Mouse (Mus musculus): ENCODE results near the gene Vipr1. TPM values are rescaled to one million over a fixed set of nuclear protein-coding genes. Genes with fewer than 3 reads are reported as not detected.

The Vipr1 gene
- polyA plus RNA-seq (2017; shearing (Covaris generic)), result 3.5 TPM

DNA sequence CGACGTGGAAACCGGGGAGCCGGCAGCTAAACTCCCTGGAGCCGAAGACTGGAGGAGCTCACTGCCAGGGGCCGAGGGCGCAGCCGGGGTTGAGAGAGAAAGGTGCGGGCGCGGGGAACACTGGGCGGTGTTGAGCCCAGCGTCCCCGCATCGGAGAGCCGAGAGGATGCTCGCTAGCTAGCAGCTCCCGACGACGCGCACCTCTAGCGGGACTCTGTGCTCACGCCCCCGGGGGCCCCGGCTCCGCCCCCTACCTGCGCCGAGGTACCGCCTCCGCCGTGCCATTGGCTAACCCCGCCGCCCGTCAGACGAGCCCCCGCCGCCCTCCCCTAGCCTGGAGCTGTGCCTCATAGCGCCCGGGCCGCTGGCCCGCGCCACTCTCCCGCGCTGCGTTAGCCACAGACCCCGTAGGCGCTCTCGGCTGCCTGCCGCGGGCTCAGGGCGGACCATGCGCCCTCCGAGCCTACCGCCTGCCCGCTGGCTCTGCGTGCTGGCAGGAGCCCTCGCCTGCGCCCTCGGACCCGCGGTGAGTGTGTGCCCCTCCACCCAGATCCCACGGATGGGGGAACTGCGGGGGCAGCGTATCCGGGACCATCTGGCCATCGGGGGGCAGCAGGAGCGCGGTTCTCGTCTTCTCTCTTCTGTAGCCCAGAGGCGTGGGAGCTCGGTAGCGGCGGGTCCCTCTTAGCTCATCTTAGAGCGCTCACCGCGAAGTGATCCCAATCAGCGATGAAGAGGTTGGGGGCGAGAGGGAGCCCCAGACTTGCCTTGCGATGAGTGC, at the start of gene Vipr1:
Vipr1 (plus strand) TSS at position 316 of the 781 bp plus-strand sequence.

DNA sequence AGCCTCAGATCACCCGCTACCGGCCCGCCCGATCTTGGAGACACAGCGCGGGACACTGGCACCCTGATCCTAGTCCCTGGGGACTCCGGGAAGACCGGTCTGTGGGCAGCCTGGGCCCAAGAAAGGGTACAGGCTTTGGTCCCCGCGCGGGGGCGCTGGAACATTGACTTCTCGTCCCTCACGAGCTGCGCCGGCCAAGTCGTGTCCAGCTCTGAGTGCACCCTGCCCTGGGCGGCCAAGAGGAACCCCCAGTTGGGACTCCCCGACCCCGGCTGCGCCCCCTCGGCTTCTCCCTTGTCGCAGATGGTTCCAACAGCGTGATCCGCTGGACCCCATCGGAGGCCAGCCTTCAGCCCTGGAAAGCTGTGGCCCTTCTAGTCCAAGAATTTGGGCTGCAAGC, 515 bp upstream of the Vipr1 start, which contains the start of gene Lyzl4:
Lyzl4 (minus strand) TSS at position 96 of the 400 bp plus-strand sequence.

DNA sequence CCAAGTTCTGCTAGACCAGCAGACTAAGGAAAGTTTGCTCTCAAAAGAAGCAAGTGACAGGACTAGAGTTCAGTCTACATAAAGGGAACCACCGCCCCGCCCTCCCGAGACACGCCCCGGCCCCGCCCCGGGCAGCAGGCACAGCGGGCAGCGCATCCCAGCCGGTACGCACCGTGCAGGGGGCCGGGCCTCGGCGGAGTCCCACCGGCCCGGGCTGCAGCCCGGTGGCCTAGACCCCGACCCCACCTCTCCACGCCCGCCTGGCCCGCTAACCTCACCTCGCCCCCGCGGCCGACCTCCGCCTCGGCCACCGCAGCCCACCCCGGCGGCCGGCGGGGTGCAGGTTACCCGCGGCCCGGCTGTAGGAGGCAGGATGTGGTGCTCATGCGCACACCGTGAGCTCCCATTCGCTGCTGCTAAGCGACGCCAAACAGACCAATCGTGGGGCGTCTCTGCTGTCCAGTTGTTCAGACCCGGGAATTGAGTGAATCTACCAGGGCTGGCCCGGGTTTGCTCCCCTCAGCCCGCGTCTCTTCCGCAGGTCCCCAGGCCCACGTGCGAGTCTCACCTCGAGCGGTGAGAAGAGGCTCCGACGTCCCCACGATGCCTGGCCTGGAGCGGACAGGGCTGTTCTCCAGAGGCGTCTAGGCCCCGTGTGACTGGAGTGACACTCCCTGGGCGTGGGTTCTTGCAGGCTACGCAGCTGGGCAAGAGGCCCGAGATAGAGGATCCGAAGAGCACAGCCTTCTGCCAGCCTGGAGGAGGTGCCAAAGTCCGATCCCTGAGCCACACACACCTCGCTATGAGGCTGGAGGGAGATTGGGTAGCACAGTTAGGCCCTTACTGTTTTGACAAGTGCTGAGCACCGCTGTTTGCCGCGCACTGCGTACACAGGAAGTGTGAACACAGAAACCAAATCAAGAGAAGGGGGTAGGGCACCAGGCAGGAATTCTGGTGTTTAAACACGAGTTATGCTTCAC, 62.4 kb downstream of the Vipr1 start, which contains the start of gene Sec22c:
Sec22c (minus strand) TSS at position 845 of the 980 bp plus-strand sequence.

DNA sequence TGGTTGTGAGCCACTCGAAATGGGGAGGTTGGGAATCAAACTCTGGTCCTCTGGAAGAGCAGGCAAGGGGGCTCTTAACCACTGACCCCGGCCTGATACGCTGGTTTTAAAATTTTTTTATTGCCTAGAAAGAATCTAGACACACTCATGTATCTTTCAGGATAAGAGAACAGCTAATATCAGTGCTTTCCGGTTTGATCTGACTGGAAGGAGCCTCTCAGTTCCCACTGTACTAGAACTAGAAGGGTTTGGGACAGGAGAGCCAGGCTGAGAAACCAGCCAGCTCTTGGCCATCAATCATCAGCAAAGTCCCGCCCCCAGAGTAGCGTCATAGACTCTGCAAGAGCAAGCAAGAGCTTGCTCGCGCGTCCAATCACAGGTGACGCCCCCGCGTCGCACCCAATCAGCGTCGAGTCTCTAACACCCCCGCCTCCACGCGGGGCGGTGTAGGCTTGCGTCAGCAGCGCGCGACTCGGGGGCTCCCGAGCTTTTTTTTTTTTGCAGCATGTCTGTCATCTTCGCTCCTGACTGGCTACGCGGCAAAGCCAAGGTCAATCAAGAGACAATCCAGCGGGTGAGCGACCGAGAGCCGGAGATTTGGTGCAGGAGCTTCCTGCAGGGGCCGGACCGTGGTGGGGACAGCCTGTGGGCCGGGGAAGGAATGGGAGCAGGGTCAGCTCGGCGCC, 67.5 kb downstream of the Vipr1 start, which contains the start of gene Ss18l2:
Ss18l2 (plus strand) TSS at position 432 of the 686 bp plus-strand sequence.

DNA sequence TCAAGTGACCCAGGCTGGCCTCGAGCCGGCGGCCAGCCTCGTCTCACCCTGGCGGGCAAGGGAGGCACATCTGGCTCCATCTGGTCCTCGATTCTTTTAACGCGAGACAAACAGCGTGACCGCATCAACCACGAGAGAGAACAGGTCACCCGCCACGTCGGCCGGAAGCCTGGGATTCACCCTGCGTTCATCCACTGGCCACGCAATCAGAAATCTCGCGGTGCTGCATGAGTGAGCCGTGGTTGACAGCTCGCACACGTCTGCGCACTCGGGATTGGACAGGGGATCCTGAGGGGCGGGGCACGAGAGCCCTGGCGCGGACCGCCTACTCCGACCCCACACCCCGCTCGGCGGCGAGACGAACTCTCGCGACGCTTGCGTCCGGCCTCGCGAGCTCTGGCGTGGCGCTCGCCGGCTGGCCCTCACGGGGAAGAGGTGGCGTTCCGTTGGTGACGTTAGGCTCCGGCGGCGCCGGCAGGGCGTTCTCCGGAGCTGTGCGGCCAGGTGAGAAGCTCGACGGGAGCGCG, 76.3 kb downstream of the Vipr1 start, which contains the start of gene Nktr:
Nktr (plus strand) TSS at position 378 of the 527 bp plus-strand sequence.

Other genes with a start within 250 kb of the Vipr1 start
- gene Cck, start 147.0 kb upstream of the Vipr1 start, polyA plus RNA-seq (2017; shearing (Covaris generic)), result not detected
- not detected for gene Lyzl4, start 620 bp upstream of the Vipr1 start, polyA plus RNA-seq (2017; shearing (Covaris generic))
- gene Sec22c, start 62.8 kb downstream of the Vipr1 start, polyA plus RNA-seq (2017; shearing (Covaris generic)), result 30.7 TPM
- gene Ss18l2, start 67.6 kb downstream of the Vipr1 start, polyA plus RNA-seq (2017; shearing (Covaris generic)), result 32.7 TPM
- 139 TPM for gene Nktr, start 76.5 kb downstream of the Vipr1 start, polyA plus RNA-seq (2017; shearing (Covaris generic))
- gene Zfp651, start 116.6 kb downstream of the Vipr1 start, polyA plus RNA-seq (2017; shearing (Covaris generic)), result 0.09 TPM
- gene Klhl40, start 134.9 kb downstream of the Vipr1 start, polyA plus RNA-seq (2017; shearing (Covaris generic)), result not detected
- gene Hhatl, start 149.8 kb downstream of the Vipr1 start, polyA plus RNA-seq (2017; shearing (Covaris generic)), result not detected
- gene Ccdc13, start 196.7 kb downstream of the Vipr1 start, polyA plus RNA-seq (2017; shearing (Covaris generic)), result not detected
- gene Higd1a, start 215.6 kb downstream of the Vipr1 start, polyA plus RNA-seq (2017; shearing (Covaris generic)), result 83.9 TPM